Mouse (Mus musculus): ENCODE data around the gene Specc1. TPM values are rescaled to one million over a fixed set of nuclear protein-coding genes. Genes with fewer than 3 reads are reported as not detected.

Specc1 gene
- total and polyA plus RNA-seq, 3 experiments, result 7.3 to 18.6 (median 15.5) TPM

DNA sequence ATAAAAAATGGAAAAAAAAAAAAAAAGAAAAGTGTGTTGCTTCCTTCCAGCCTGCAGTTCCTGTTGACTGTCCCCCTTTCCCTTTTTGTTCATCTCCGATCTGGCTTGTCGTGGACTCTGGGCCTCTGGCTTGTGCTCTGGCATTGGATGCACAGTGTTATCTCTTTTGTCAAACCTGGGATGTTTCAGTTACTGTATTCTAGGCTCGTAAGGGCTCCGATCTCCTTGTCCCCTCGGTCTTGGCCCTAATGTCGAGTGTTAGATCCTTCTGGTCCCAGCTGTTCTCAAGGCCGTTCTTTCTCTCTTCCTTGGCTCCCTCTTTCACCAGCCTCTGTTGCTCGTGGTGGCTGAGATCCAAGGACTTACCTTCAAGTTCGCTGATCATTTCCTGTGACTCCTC is 26.3 kb downstream of the Specc1 start:
- Histone ChIP-seq H3K9me3 (replicated peaks; ENCODE audit: low read length) (peaks cover 7% of the 10 kb centered on the region), H3K4me1 (ENCODE audit: control insufficient read depth in 1 of 2, insufficient read depth in 2 of 2) (peaks cover 9 to 23% of the 10 kb centered on the region in 2 experiments), H3K4me2 (ENCODE audit: insufficient read depth, low read depth, poor library complexity, severe bottlenecking) (peak overlapping the region; percentile 48; the same call in 1 of the 2 replicates), H3K4me3 (replicated peaks in 1 of 3; ENCODE audit: low read depth in 2 of 3, low read length in 2 of 3, poor library complexity in 1 of 3) (no peak overlapping the region), H3K27me3 (replicated peaks) (no peaks in the 10 kb centered on the region), H3K9ac (ENCODE audit: insufficient read depth, low read depth) (no peak overlapping the region), H3K27ac (ENCODE audit: insufficient read depth, low read depth) (no peak overlapping the region), H3K36me3 (replicated peaks in 1 of 2; ENCODE audit: control insufficient read depth in 1 of 2, insufficient read depth in 1 of 2, low read length in 1 of 2) (no peaks in the 10 kb centered on the region), H3K79me2 (replicated peaks; ENCODE audit: control insufficient read depth, extremely low read depth, insufficient read depth, poor library complexity, severe bottlenecking) (no peaks in the 10 kb centered on the region)
- DNase-seq (ENCODE audit: extremely low read depth), result no peak
- dilution Hi-C loops (cut with MboI; ENCODE audit: extremely low pct_ligation_motif_present, extremely low pct_unique_long_range_greater_than_20kb, low sequenced_read_pairs), result no loop called here
- TF ChIP-seq CHD2 (IDR thresholded peaks at IDR 0.05; ENCODE audit: low read length) (no peak), BHLHE40 (IDR thresholded peaks at IDR 0.05; ENCODE audit: low read depth, low read length) (no peak), PAX5 (IDR thresholded peaks at IDR 0.05; ENCODE audit: low read length) (no peak), JUND (conservative IDR thresholded peaks at IDR 0.05; ENCODE audit: low read depth, low read length) (no peak), EP300 (IDR thresholded peaks at IDR 0.05; ENCODE audit: low read length) (0 out of 2 replicates have a peak, but pooled peaks have one; percentile 22)
- in situ Hi-C loops (cut with MboI; ENCODE audit: low pct_ligation_motif_present, low pct_unique_long_range_greater_than_20kb, low sequenced_read_pairs), result no loop called here

DNA sequence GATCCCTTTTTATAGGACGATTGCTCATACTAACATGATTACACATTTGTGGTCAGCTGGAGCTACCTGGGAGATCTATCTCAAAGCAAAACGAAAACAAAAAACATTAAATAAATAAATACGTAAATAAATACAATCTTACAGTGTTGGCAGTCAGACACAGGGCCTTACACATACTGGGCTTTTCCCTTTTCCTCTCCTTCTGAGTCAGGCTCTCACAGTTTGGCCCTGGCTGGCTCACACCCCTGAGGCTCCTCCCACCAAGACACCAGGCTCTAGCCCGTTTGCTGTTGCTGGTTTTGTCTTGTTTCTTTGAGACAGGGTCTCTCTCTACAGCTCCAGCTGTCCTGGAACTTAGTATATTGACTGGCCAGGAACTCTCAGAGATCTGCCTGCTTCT is 30.4 kb downstream of the Specc1 start:
- Histone ChIP-seq H3K4me2 (ENCODE audit: insufficient read depth, low read depth, poor library complexity, severe bottlenecking) (no peak overlapping the region), H3K27ac (ENCODE audit: insufficient read depth, low read depth) (no peak overlapping the region), H3K36me3 (replicated peaks in 1 of 2; ENCODE audit: control insufficient read depth in 1 of 2, insufficient read depth in 1 of 2, low read length in 1 of 2) (no peaks in the 10 kb centered on the region), H3K4me1 (ENCODE audit: control insufficient read depth in 1 of 2, insufficient read depth in 2 of 2) (peaks cover 9 to 23% of the 10 kb centered on the region in 2 experiments), H3K27me3 (replicated peaks) (no peaks in the 10 kb centered on the region), H3K9me3 (replicated peaks; ENCODE audit: low read length) (peaks cover 4% of the 10 kb centered on the region), H3K79me2 (replicated peaks; ENCODE audit: control insufficient read depth, extremely low read depth, insufficient read depth, poor library complexity, severe bottlenecking) (no peaks in the 10 kb centered on the region), H3K4me3 (replicated peaks in 1 of 3; ENCODE audit: low read depth in 2 of 3, low read length in 2 of 3, poor library complexity in 1 of 3) (no peak overlapping the region), H3K9ac (ENCODE audit: insufficient read depth, low read depth) (no peak overlapping the region)
- in situ Hi-C loops (cut with MboI; ENCODE audit: low pct_ligation_motif_present, low pct_unique_long_range_greater_than_20kb, low sequenced_read_pairs) (no loop called here), dilution Hi-C loops (cut with MboI; ENCODE audit: extremely low pct_ligation_motif_present, extremely low pct_unique_long_range_greater_than_20kb, low sequenced_read_pairs) (no loop called here)
- TF ChIP-seq POLR2A (IDR thresholded peaks at IDR 0.05; ENCODE audit: low read depth, low read length) (no peak), E2F4 (IDR thresholded peaks at IDR 0.05; ENCODE audit: insufficient replicate concordance, low read depth, low read length) (no peak), EP300 (IDR thresholded peaks at IDR 0.05; ENCODE audit: low read length) (peak; percentile 68; the same call in 1 of the 2 replicates), TCF12 (IDR thresholded peaks at IDR 0.05; ENCODE audit: low read depth, low read length) (no peak), MAZ (IDR thresholded peaks at IDR 0.05; ENCODE audit: low read depth, low read length) (no peak), MAFK (IDR thresholded peaks at IDR 0.05; ENCODE audit: insufficient replicate concordance, low read length) (no peak), USF2 (conservative IDR thresholded peaks at IDR 0.05; ENCODE audit: low read depth, low read length) (no peak), MXI1 (IDR thresholded peaks at IDR 0.05; ENCODE audit: low read depth, low read length) (no peak), USF1 (IDR thresholded peaks at IDR 0.05; ENCODE audit: low read depth, low read length) (no peak), POLR2AphosphoS2 (IDR thresholded peaks at IDR 0.05; ENCODE audit: low read depth, low read length) (no peak), ZC3H11A (IDR thresholded peaks at IDR 0.05; ENCODE audit: low read depth, low read length) (no peak), JUND (conservative IDR thresholded peaks at IDR 0.05; ENCODE audit: low read depth, low read length) (peak; percentile 57), CHD1 (IDR thresholded peaks at IDR 0.05; ENCODE audit: low read depth, low read length) (no peak), MYC (IDR thresholded peaks at IDR 0.05; ENCODE audit: low read depth, low read length) (no peak), IRF4 (IDR thresholded peaks at IDR 0.05; ENCODE audit: low read depth, low read length) (peak; percentile 87), SMC3 (IDR thresholded peaks at IDR 0.05; ENCODE audit: low read depth, low read length) (no peak)
- DNase-seq (ENCODE audit: extremely low read depth), result peak; percentile 65

Data from CH12.LX (cell line).